Mouse (Mus musculus) splenic B cell, adult 2 months (primary cell): ENCODE measurements around the gene Wdpcp.

Experiments
- DNase-seq: peaks from one replicate; pipeline ENCODE4 v3.0.0-alpha.2; 2011; ENCODE audit warnings: low read depth, low spot score
- H3K27me3 ChIP-seq: 2 replicates; pipeline ENCODE4 v1.6.1; 2012; ENCODE audit warnings: mild to moderate bottlenecking, low read length, moderate library complexity, mixed read lengths; ENCODE audit not compliant: control insufficient read depth, poor library complexity, insufficient read depth, severe bottlenecking
- H3K36me3 ChIP-seq: 2 replicates; pipeline ENCODE4 v1.6.1; 2012; ENCODE audit warnings: mild to moderate bottlenecking, low read length, moderate library complexity, mixed read lengths; ENCODE audit not compliant: control insufficient read depth, poor library complexity, insufficient read depth, severe bottlenecking

Wdpcp gene

GRCm38 (mm10) chr11:21735272-21735671, 163.2 kb downstream of the Wdpcp start:
- no peak for DNase-seq
- Histone ChIP-seq H3K27me3 (no peaks in the 10 kb centered on the region), H3K36me3 (no peaks in the 10 kb centered on the region)

GRCm38 (mm10) chr11:21749487-21749886, 177.5 kb downstream of the Wdpcp start:
- Histone ChIP-seq H3K27me3 (no peaks in the 10 kb centered on the region), H3K36me3 (no peaks in the 10 kb centered on the region)
- DNase-seq = no peak

GRCm38 (mm10) chr11:21763201-21763600, 191.2 kb downstream of the Wdpcp start:
- no peak for DNase-seq
- H3K36me3 ChIP-seq = no peaks in the 10 kb centered on the region

GRCm38 (mm10) chr11:21788831-21789230, 216.8 kb downstream of the Wdpcp start:
- Histone ChIP-seq H3K27me3 (no peaks in the 10 kb centered on the region), H3K36me3 (no peaks in the 10 kb centered on the region)
- DNase-seq = peak; percentile 56

More at GRCm38 (mm10) chr11:21763201-21763600, 191.2 kb downstream of the Wdpcp start:
- H3K27me3 ChIP-seq = no peaks in the 10 kb centered on the region

GRCm38 (mm10) chr11:21824941-21825340, 252.9 kb downstream of the Wdpcp start:
- Histone ChIP-seq H3K36me3 (no peaks in the 10 kb centered on the region), H3K27me3 (no peaks in the 10 kb centered on the region; the same call in 1 of the 2 replicates)
- DNase-seq = no peak

- DNase-seq = no peak
- Histone ChIP-seq H3K27me3 (no peaks in the 10 kb centered on the region), H3K36me3 (no peaks in the 10 kb centered on the region)
These were observed 254.5 kb downstream of the Wdpcp start for GRCm38 (mm10) chr11:21826521-21826920.

GRCm38 (mm10) chr11:21847040-21847439, 275.0 kb downstream of the Wdpcp start:
- no peak for DNase-seq
- Histone ChIP-seq H3K36me3 (no peaks in the 10 kb centered on the region), H3K27me3 (no peaks in the 10 kb centered on the region)

- Histone ChIP-seq H3K36me3 (no peaks in the 10 kb centered on the region), H3K27me3 (no peaks in the 10 kb centered on the region)
- no peak for DNase-seq
These were observed 292.0 kb downstream of the Wdpcp start for GRCm38 (mm10) chr11:21864000-21864399.

GRCm38 (mm10) chr11:21864516-21864915, 292.5 kb downstream of the Wdpcp start:
- Histone ChIP-seq H3K27me3 (no peaks in the 10 kb centered on the region), H3K36me3 (no peaks in the 10 kb centered on the region)
- DNase-seq = no peak

- DNase-seq = no peak
- no peaks in the 10 kb centered on the region for H3K36me3 ChIP-seq
- H3K27me3 ChIP-seq = no peaks in the 10 kb centered on the region
These were observed 296.6 kb downstream of the Wdpcp start for GRCm38 (mm10) chr11:21868675-21869074.

GRCm38 (mm10) chr11:21870863-21871262, 298.8 kb downstream of the Wdpcp start:
- no peaks in the 10 kb centered on the region for H3K27me3 ChIP-seq
- no peak for DNase-seq

GRCm38 (mm10) chr11:21871728-21872127, 299.7 kb downstream of the Wdpcp start:
- Histone ChIP-seq H3K36me3 (no peaks in the 10 kb centered on the region), H3K27me3 (no peaks in the 10 kb centered on the region)
- no peak for DNase-seq

More at GRCm38 (mm10) chr11:21870863-21871262, 298.8 kb downstream of the Wdpcp start:
- H3K36me3 ChIP-seq = no peaks in the 10 kb centered on the region

GRCm38 (mm10) chr11:21875077-21875476, 303.0 kb downstream of the Wdpcp start:
- no peaks in the 10 kb centered on the region for H3K36me3 ChIP-seq
- no peak for DNase-seq

GRCm38 (mm10) chr11:21894696-21895095, 322.7 kb downstream of the Wdpcp start:
- no peak for DNase-seq
- Histone ChIP-seq H3K27me3 (no peaks in the 10 kb centered on the region), H3K36me3 (no peaks in the 10 kb centered on the region)

More at GRCm38 (mm10) chr11:21875077-21875476, 303.0 kb downstream of the Wdpcp start:
- no peaks in the 10 kb centered on the region for H3K27me3 ChIP-seq

- H3K36me3 ChIP-seq = no peaks in the 10 kb centered on the region
- H3K27me3 ChIP-seq = no peaks in the 10 kb centered on the region
- DNase-seq = no peak
These were observed 350.5 kb downstream of the Wdpcp start for GRCm38 (mm10) chr11:21922531-21922930.
